Mouse (Mus musculus): ENCODE measurements around the gene Nckap5. TPM values are rescaled to one million over a fixed set of nuclear protein-coding genes. Genes with fewer than 3 reads are reported as not detected.

Nckap5 gene
- polyA plus RNA-seq, 1 experiment from 2014 or later, result 11.5 TPM

DNA sequence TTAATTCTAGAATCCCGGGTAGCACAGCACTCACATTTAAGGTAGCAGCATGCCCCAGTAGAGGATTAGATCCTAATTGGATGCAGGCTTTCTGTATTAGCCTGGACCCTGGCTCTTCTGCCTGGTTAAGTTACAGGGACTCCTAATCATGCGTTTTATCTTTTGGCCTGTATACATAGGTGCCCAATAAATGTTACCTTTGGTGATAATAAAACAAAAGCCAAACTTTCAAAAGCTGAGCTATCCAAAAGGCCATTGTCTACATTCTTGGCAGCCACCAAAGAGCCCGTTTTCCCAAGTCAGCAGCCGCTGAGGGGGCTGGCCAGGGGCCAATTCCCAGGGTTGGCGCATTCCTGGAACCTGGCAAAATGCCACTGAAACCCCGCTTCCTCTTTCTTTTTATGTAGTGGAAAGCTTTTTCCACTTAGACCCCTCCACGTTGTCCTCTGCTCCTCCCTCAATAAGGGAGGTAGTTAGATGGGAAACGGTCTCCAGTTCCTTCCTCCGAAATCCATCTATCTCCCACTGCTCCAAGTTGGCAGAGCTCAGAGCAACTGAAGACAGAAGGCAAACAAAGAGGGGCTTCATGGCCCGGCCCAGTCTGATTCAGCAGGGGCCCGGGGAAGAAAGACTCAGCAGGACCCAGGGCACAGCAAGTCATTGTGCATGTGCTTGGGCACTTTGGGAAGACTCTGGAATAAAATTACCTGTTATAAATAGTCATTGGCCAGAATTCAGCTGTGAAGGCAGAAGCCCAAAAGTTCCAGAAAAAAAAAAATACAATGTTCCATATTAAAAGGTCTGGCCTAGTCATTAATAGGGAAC, 146.8 kb downstream of the Nckap5 start:
- WGBS, result 22% methylated on average over 11 of the region's 11 CpGs
- Histone ChIP-seq H3K4me2 (no peak overlapping the region), H3K27ac (0 out of 2 replicates have a peak overlapping the region, but pooled peaks have one; percentile 63), H3K4me3 (no peak overlapping the region), H3K9ac (no peak overlapping the region), H3K36me3 (replicated peaks) (no peaks in the 10 kb centered on the region), H3K4me1 (peaks cover 38% of the 10 kb centered on the region), H3K27me3 (replicated peaks) (no peaks in the 10 kb centered on the region), H3K9me3 (no peaks in the 10 kb centered on the region)
- peak; percentile 71 for ATAC-seq (replicated peaks)

DNA sequence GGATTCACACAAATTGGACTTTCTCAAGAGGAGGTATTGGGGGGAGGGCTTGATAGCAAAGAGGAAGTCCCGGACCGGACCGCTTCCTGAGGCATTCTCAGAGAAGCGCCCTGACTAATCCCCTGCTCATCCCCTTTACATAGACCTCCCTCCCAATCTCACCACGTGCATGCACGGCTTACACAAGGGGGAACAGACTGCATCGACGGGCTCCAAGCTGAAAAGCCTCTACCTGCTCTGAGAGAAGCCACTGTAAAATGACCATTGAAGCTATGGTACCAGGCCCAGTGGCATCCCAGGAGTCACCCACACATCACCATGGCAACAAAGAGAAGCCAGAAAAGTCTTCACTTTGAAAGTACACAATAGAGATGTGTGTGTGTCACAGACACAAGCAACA, 148.8 kb downstream of the Nckap5 start:
- H3K27ac ChIP-seq, result peak overlapping the region; percentile 82
- peak; percentile 80 for ATAC-seq (replicated peaks)
- no peaks in the 10 kb centered on the region for H3K36me3 ChIP-seq (replicated peaks)
- no peak overlapping the region for H3K4me3 ChIP-seq
- H3K9ac ChIP-seq, result peak overlapping the region; percentile 15; the same call in 1 of the 2 replicates
- peak overlapping the region; percentile 33 for H3K4me2 ChIP-seq
- H3K27me3 ChIP-seq (replicated peaks), result no peaks in the 10 kb centered on the region
- no peaks in the 10 kb centered on the region for H3K9me3 ChIP-seq
- 4% methylated on average over 8 of the region's 8 CpGs for WGBS
- peaks cover 29% of the 10 kb centered on the region for H3K4me1 ChIP-seq

DNA sequence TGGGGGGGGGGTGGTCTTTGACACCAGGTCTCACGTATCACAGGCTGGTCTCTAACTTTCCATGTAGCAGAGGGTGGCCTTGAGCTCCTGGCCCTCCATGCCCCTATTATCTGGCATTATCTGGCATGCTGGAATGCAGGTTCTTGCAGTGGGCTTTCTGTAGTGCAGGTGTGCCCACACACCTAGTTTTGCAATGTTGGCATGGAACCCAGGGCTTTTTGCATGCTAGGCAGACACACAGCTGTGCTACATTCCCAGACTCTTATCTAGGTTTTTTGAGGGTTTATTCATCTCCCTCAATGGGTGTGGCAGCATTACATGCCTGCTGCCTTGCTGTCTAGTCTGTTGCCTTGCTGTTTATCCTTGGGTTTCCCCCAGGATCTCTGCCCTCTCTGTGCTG, 151.3 kb downstream of the Nckap5 start:
- Histone ChIP-seq H3K9me3 (no peaks in the 10 kb centered on the region), H3K4me2 (no peak overlapping the region), H3K27me3 (replicated peaks) (no peaks in the 10 kb centered on the region), H3K4me3 (no peak overlapping the region), H3K4me1 (peaks cover 28% of the 10 kb centered on the region), H3K36me3 (replicated peaks) (no peaks in the 10 kb centered on the region), H3K27ac (no peak overlapping the region), H3K9ac (no peak overlapping the region)
- 93% methylated on average over 1 of the region's 1 CpGs for WGBS
- no peak for ATAC-seq (replicated peaks)

DNA sequence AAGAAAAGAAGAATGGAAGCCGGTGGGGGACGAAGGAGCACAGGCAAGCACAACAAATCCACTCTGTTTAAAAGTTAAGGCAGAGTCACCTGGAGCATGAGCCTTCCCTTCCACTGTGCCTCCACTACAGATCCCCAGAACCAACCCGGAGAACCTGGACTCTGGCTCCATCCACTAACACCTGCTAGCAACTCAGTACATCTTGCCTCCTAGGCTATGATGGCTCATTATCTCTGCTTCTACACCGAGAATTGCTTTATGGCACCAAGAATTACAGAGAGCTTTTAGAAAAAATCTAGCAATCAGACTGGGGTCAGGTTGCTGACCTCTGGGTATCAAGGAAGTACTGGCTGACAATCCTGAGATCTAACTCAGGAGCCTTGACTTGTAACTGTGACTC, 153.3 kb downstream of the Nckap5 start:
- Histone ChIP-seq H3K4me3 (no peak overlapping the region), H3K9ac (no peak overlapping the region), H3K27ac (no peak overlapping the region)

DNA sequence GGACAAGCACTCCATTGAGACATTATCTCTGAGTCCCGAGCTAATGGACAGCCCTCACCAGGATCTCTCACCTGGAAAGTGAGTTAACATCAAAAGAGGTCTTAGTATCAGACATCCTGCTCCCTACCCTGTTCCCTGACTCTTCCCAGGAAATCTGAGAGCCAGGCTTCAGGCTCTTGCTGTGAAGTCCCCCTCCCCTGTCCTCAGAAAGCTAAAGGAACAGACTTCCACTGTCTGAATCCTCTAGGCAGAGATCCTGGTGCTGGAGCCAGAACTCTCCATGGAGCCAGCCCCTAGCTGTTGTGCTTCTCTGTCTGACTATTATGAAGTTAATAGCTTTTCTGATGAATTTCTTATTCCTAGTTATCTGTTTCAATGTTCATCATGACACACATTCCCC, 153.8 kb downstream of the Nckap5 start:
- no peaks in the 10 kb centered on the region for H3K36me3 ChIP-seq (replicated peaks)
- H3K4me2 ChIP-seq, result no peak overlapping the region
- H3K27me3 ChIP-seq (replicated peaks), result no peaks in the 10 kb centered on the region
- H3K4me1 ChIP-seq, result peaks cover 13% of the 10 kb centered on the region
- 6% methylated on average over 1 of the region's 1 CpGs for WGBS
- H3K9me3 ChIP-seq, result no peaks in the 10 kb centered on the region
- H3K9ac ChIP-seq, result no peak overlapping the region
- peak overlapping the region; percentile 44; the same call in 1 of the 2 replicates for H3K27ac ChIP-seq
- ATAC-seq (replicated peaks), result peak; percentile 34; the same call in 1 of the 2 replicates
- H3K4me3 ChIP-seq, result no peak overlapping the region

More for the DNA sequence above, 153.3 kb downstream of the Nckap5 start:
- ATAC-seq (replicated peaks), result no peak
- Histone ChIP-seq H3K9me3 (no peaks in the 10 kb centered on the region), H3K27me3 (replicated peaks) (no peaks in the 10 kb centered on the region), H3K36me3 (replicated peaks) (no peaks in the 10 kb centered on the region), H3K4me2 (no peak overlapping the region), H3K4me1 (peaks cover 17% of the 10 kb centered on the region)
- 43% methylated on average over 4 of the region's 4 CpGs for WGBS

DNA sequence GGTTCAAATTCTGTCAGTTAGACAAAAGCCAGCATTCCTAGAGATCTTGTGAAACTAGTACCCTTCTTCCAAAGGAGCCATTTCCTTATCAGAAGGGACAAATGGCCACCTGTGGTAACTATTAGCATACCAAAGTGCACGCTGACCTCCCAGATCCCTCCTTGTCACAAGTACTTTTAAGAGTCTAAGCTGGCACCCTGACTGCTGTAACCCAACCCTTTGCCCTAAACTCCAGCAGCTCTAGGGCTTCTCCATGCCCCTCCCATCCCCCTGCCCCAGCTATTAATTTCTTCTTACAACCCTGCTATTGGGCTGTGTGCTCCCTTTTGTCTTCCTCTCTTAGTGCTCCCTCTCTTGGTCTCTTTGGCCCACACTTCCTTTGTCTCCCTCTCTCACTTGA, 155.5 kb downstream of the Nckap5 start:
- Histone ChIP-seq H3K4me2 (no peak overlapping the region), H3K4me1 (peaks cover 2% of the 10 kb centered on the region; the same call in 1 of the 2 replicates), H3K36me3 (replicated peaks) (no peaks in the 10 kb centered on the region), H3K4me3 (no peak overlapping the region), H3K27me3 (replicated peaks) (no peaks in the 10 kb centered on the region), H3K9ac (no peak overlapping the region), H3K27ac (no peak overlapping the region), H3K9me3 (no peaks in the 10 kb centered on the region)
- 58% methylated on average over 1 of the region's 1 CpGs for WGBS
- no peak for ATAC-seq (replicated peaks)

DNA sequence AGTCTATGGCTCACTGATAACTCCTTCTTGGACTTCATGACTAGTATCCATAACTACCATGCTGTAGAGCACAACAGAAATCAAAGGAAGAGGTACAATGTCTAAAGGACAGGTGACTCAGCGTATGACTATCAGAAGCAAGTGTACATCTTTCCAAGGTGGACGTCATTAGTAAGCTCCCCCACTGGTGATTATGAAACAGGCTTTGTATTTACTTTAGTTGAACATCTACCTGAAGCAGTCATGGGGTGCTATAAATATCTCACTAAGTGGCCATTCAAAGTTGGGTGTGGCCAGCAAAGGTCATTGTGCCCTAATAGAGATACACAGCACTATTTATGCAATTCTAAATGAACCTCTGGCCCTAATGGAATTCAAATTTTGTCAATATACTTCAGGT, 157.4 kb downstream of the Nckap5 start:
- 98% methylated on average over 2 of the region's 2 CpGs for WGBS
- no peaks in the 10 kb centered on the region for H3K27me3 ChIP-seq (replicated peaks)

DNA sequence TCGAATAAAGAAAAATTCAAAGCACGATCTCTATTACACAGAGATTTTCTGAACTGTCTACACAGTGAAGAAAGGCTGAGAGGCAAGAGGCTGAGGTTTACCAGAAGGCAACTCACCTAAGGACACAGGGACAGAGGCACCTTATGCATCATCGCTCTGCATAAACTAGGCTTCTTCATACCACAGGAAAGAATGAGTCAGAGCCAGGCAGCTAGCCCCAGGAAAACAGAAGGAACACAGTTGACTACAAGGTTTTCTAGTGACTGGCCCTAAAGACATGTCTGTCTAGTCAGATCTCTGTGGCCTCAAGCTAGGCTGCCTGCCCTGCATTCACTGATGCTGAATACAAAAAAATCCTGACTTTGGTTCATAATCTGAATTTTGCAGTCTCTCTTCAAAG, 160.1 kb downstream of the Nckap5 start:
- no peaks in the 10 kb centered on the region for H3K9me3 ChIP-seq
- no peak overlapping the region for H3K9ac ChIP-seq
- H3K27ac ChIP-seq, result no peak overlapping the region
- no peaks in the 10 kb centered on the region for H3K36me3 ChIP-seq (replicated peaks)
- ATAC-seq (replicated peaks), result no peak
- over 99% methylated on average over 3 of the region's 3 CpGs for WGBS
- no peak overlapping the region for H3K4me3 ChIP-seq
- peaks cover 2% of the 10 kb centered on the region; the same call in 1 of the 2 replicates for H3K4me1 ChIP-seq
- H3K27me3 ChIP-seq (replicated peaks), result no peaks in the 10 kb centered on the region
- no peak overlapping the region for H3K4me2 ChIP-seq

More for the DNA sequence above, 157.4 kb downstream of the Nckap5 start:
- Histone ChIP-seq H3K36me3 (replicated peaks) (no peaks in the 10 kb centered on the region), H3K27ac (no peak overlapping the region), H3K9me3 (no peaks in the 10 kb centered on the region), H3K4me3 (no peak overlapping the region), H3K4me1 (peaks cover 2% of the 10 kb centered on the region; the same call in 1 of the 2 replicates), H3K4me2 (no peak overlapping the region), H3K9ac (no peak overlapping the region)
- no peak for ATAC-seq (replicated peaks)

DNA sequence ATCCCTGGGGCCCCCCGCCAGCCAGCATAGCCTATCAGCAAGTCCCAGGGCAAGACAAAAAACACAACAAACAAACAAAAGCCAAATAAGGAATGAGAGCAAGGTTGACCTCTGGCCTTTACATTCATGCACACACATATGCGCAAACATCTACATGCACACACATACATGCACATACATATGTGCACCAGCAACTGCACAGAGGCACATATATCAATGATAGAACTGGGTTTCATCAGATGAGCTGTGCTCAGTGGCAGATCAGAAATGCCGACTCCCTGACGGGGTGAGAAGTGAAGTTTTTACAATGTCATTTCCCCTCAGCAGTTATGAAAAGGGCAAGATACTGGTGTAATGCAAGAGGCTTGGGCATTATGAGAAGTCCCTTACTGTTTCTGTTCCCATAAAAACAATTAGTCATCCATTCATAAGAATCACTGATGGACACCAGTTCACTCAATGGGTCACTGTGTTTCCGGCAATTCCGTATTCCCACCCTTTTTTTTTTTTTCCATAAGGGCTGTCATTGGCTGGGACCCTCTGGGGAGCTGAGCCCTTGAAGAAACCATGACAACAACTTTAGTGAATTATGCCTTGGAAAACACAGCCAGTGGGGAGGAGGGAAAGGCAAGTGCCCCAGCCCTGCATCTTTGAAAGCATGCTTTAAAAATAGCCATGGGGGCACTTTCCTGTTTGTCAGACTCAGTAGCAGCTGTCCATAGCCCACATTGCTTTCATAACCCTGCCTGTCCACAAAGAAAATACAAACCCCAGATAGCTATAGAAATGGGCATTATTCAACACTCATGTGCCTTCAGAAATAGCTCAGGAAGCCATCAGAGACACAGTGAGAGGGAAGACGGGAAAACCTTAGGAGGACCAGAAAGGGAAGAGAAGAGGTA, 170.2 kb downstream of the Nckap5 start:
- 54% methylated on average over 7 of the region's 7 CpGs for WGBS
- peaks cover 4% of the 10 kb centered on the region; the same call in 1 of the 2 replicates for H3K4me1 ChIP-seq
- H3K36me3 ChIP-seq (replicated peaks), result no peaks in the 10 kb centered on the region
- H3K4me2 ChIP-seq, result no peak overlapping the region
- no peak overlapping the region for H3K4me3 ChIP-seq
- H3K9me3 ChIP-seq, result no peaks in the 10 kb centered on the region
- ATAC-seq (replicated peaks), result peak; percentile 52; the same call in 1 of the 2 replicates
- no peak overlapping the region for H3K9ac ChIP-seq
- no peaks in the 10 kb centered on the region for H3K27me3 ChIP-seq (replicated peaks)
- no peak overlapping the region for H3K27ac ChIP-seq

DNA sequence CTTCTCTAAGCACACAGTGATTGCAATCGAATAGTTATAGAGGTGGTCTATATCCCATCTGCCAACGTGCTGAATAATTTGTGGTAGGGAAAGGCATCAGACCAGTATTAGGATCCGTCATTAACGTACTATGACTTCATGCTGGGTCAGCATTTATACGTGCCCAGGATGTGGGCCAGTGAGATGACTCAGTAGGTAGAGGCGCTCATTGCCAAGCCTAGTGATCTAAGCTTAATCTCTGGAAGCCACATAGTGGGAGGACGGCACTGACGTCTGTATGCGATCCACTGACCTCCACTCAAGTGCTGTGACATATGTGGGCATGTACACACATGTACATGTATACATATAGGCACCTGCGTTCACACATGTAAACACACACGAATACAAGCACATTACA, 171.9 kb downstream of the Nckap5 start:
- Histone ChIP-seq H3K27ac (no peak overlapping the region), H3K4me2 (no peak overlapping the region), H3K9ac (no peak overlapping the region), H3K36me3 (replicated peaks) (no peaks in the 10 kb centered on the region), H3K27me3 (replicated peaks) (no peaks in the 10 kb centered on the region), H3K4me3 (no peak overlapping the region), H3K4me1 (peaks cover 4% of the 10 kb centered on the region; the same call in 1 of the 2 replicates), H3K9me3 (no peaks in the 10 kb centered on the region)
- no peak for ATAC-seq (replicated peaks)
- WGBS, result 97% methylated on average over 11 of the region's 11 CpGs

DNA sequence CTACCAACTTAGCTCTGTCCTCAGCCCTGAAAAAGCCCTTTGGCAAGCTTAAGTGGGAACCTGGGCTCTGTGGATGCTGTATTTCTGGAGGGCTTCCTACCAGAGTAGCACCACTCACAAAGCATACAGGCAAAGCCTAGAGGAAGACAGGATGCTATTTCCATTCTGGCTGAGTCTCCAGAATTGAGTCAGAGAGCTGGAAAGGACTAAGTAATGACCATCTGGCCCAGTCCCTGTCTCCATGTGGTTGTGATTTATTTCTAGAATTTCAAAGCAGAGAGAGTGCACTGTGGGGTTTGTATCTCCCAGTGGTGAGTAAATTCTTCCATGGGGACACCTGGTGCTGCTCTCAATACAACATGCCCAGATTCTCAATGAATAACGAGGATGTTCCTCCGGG, 174.4 kb downstream of the Nckap5 start:
- Histone ChIP-seq H3K4me2 (no peak overlapping the region), H3K4me1 (peaks cover 4% of the 10 kb centered on the region; the same call in 1 of the 2 replicates), H3K27ac (no peak overlapping the region), H3K4me3 (no peak overlapping the region), H3K9me3 (no peaks in the 10 kb centered on the region), H3K9ac (no peak overlapping the region), H3K36me3 (replicated peaks) (no peaks in the 10 kb centered on the region), H3K27me3 (replicated peaks) (no peaks in the 10 kb centered on the region)
- WGBS, result 53% methylated on average over 2 of the region's 2 CpGs
- ATAC-seq (replicated peaks), result no peak

DNA sequence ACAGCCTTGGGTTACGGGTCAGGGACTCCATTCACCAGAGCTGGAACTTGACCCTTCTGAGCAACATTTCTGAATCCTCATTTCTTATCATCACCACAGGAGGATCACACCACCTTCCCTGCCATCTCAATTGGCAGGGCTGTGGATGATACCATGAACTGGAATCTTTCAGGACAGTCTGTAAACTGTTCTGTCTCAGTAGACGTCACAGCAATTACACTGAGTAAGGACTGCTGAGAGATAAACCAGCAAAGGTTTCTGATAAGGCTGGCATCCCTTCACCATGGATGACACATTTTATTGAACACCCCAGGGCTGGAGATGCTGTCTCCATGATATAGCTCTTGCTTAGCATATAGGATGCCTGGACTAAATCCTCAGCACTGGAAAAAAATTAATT, 178.5 kb downstream of the Nckap5 start:
- H3K36me3 ChIP-seq (replicated peaks), result no peaks in the 10 kb centered on the region
- H3K4me1 ChIP-seq, result no peaks in the 10 kb centered on the region
- WGBS, result 74% methylated on average over 2 of the region's 2 CpGs
- H3K4me2 ChIP-seq, result no peak overlapping the region
- no peaks in the 10 kb centered on the region for H3K9me3 ChIP-seq
- ATAC-seq (replicated peaks), result no peak
- no peak overlapping the region for H3K4me3 ChIP-seq
- H3K9ac ChIP-seq, result no peak overlapping the region
- no peak overlapping the region for H3K27ac ChIP-seq
- no peaks in the 10 kb centered on the region for H3K27me3 ChIP-seq (replicated peaks)
